7 mouse cellular contexts compared by ENCODE assay signal in genomic region chr8:11183611-11184031, GRCm38 (mm10).
DNase-seq lines count a peak whose midpoint lies in the region; ATAC-seq lines count a peak whose summit lies in the region.

No protein-coding gene starts in this region.

- intact Hi-C loops in gastrocnemius, postnatal 14 days (cut with DNase I; ENCODE audit: low total_unique reads) = loop anchor here (5.0 kb wide), 1 partner anchor 606 kb away; no protein-coding TSS in a partner anchor

- peak; percentile 22 for DNase-seq in MN1 (ENCODE audit: low spot score)
- DNase-seq in adrenal gland, postnatal 10 days = peak; percentile 51
- DNase-seq in gastrocnemius, postnatal 14 days = peak; percentile 59
- DNase-seq in heart, postnatal 4 days = peak; percentile 74
- DNase-seq in thymus, postnatal 25 days = no peak

- ATAC-seq in frontal cortex, adult (ENCODE audit: low TSS enrichment) = no peak
- no peak for ATAC-seq in granulocyte monocyte progenitor cell, adult 5-6 weeks (replicated peaks; ENCODE audit: poor library complexity, severe bottlenecking)
